Mouse (Mus musculus): ENCODE results near the gene AU022252.
"Not testable (repeated sequence)": the region's sequence is repeated elsewhere in the genome, so short reads cannot be mapped to it uniquely, and the experiment has no call there.

AU022252 gene

GRCm38 (mm10) chr4:119232410-119233255 lies at the start of gene AU022252, which contains the start of gene P3h1:
AU022252 (minus strand) TSS chr4:119232712.
P3h1 (plus strand) TSS chr4:119232915.
- peak; percentile 99 for DNase-seq (ENCODE audit: low read depth, low spot score)

DNA sequence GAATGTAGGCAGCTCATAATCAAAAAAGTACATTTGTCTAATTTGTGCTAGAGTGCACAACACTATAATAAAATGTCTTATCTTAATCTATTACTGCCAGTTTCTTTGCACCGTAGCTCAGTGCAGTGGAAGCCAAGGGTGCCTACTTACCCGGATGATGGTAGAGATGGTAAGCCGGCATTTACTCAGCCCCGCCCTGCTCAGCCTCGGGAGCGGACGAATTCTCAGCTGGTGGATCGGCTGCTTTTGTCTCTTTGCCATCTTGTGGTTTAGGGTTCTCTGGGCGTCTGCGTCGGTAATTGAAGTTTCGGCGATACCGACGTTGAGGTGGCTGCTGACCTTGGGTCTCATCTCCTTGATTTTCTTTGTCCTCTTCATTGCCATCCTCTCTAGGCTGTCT lies 46.3 kb upstream of the AU022252 start:
- DNase-seq (ENCODE audit: low read depth, low spot score) = not testable (repeated sequence)

DNA sequence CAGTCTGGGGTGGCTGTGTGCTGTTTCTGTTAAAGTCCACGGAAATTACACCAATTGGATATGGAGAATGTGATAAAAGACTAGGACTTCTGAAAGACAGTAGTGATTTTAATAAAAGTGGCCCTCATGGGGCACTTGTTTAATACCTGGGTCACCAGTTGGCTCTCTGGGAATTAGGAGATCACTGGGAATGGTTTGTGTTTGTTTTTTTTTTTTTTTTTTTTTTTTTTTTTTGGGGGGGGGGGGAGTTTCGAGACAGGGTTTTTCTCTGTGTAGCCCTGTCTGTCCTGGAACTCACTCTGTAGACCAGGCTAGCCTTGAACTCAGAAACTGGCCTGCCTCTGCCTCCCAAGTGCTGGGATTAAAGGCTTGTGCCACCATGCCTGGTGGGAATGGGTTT lies 43.2 kb upstream of the AU022252 start:
- no peak for DNase-seq (ENCODE audit: low read depth, low spot score)

DNA sequence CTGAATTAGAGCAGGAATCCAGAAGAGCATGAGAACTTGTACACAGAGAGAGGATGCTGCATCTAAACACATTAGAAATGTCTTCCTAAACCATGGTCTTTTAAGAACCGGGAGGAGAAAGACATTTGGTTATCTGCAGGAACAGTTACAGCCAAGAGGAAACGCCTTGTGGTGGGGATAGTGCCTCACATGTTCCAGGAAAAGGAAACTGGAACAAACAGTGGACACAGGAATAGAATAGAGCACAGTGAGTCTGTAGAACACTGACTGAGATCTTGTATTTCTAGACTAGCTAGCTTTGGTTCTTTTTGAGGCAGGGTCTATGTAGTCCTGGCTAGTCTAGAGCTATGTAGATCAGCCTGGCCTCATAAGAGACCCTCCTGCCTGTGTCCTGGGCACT lies 42.7 kb upstream of the AU022252 start:
- DNase-seq (ENCODE audit: low read depth, low spot score) = peak; percentile 18

DNA sequence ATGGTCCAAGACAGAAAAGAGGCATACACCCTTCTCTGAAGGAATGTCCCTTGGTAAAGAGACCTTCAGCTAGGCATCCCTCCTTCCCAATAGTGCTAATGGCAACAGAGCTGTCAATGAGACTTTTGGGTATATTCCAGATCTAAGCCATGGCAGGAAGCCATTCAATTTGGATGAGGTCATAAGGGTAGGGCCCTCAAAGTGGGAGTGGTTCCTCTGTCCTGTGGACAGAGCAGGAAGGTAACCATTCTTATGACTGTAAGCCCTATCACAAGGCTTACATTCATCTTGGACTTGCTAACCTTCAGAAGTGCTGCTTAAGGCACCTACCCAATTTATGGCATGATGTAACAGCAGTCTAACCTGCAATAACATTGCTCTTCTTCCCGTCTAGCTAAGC lies 42.1 kb upstream of the AU022252 start:
- peak; percentile 30 for DNase-seq (ENCODE audit: low read depth, low spot score)

DNA sequence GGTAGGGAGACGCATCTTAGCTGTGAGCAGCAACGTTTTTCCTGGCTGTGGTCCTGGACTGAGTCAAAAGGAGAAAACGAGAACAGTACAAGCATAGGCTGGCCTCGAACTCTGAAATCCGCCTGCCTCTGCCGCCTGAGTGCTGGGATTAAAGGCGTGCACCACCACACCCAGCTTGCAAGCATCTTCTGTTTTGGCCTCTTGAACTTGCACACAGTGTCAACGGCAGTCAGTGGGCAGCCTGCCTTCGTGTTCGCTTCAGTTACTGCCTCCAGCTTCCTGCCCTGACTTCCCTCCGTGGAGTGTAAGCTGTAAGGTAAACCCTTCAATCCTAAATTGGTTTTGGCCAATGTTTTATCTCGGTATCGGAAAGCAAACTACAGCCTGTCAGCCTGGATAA lies 34.1 kb upstream of the AU022252 start:
- DNase-seq (ENCODE audit: low read depth, low spot score) = no peak

DNA sequence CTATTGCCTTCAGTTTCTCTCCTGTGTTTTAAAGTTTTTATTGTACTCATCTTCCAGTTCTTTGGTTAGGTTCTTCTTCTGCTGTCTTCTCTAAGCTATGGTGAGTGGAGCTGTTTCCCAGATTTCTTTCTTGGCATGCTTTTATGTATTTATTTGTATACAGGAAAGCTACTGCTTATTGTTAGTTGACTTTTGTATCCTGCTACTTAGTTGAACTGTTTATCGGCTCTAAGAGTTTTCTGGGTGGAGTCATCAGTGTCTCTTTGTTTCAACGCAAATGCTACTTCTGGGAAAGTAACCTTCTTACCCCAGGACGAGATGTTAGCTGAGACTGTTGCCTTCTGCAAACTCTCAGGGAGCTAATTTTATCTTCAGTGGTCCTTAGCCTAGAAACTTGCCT lies 30.9 kb upstream of the AU022252 start:
- no peak for DNase-seq (ENCODE audit: low read depth, low spot score)

- DNase-seq (ENCODE audit: low read depth, low spot score) = no peak
Observed at GRCm38 (mm10) chr4:119262483-119262882, 30.0 kb upstream of the AU022252 start.

DNA sequence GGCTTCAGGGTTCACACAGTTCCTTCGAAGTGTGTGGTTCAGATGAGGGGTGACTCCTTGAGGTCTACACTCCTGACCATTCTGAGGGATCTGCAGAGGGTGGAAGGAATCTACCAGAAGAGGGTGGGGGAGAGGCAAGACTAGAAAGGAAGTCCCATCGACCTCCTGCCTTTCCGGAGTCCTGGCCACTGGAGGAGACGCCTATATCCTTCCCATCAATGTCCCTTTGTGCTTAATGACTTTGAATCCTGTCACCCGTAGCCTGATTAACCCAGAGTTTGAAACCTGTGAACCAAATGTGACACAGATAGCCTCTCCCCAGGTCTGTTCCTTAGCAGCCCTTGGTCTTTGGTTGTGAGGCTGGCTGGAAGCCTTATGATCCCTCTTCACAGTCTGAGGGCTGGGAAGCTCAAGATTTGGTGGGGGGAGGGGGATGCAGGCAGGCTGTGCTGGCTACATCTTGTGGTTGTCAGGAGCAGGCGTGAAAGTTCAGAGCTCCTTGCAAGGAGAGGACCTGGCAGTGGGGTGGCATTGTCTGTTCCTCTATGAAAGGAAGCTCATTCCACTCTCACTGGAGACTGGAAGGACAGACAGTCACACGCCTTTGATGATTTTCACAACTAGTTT lies 28.7 kb upstream of the AU022252 start:
- no peak for DNase-seq (ENCODE audit: low read depth, low spot score)

- no peak for DNase-seq (ENCODE audit: low read depth, low spot score)
Observed at GRCm38 (mm10) chr4:119259344-119260254, 27.1 kb upstream of the AU022252 start.

DNA sequence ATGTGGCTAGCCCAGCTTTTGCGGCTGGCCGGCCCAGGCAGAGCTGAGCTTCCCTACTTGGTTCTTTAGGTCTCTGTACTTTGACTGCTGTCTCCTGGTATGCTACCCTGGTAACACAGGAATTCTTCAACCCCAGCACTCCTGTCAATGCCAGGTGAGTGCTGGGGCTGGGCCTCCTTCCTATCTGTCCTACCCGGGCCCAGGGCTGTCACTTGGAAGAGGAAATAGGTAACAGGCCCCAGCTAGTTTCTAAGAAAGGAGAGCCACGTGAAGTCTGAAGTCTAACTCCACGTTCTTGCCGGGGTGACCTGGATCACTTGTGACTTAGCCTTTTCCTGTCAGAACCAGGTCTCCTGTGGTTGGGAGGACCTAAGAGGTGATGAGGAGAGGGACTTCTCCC lies 24.6 kb upstream of the AU022252 start:
- no peak for DNase-seq (ENCODE audit: low read depth, low spot score)

GRCm38 (mm10) chr4:119255351-119255750 lies 22.8 kb upstream of the AU022252 start, which contains the start of gene Cldn19:
Cldn19 (plus strand) TSS chr4:119255414.
- DNase-seq (ENCODE audit: low read depth, low spot score) = no peak

DNA sequence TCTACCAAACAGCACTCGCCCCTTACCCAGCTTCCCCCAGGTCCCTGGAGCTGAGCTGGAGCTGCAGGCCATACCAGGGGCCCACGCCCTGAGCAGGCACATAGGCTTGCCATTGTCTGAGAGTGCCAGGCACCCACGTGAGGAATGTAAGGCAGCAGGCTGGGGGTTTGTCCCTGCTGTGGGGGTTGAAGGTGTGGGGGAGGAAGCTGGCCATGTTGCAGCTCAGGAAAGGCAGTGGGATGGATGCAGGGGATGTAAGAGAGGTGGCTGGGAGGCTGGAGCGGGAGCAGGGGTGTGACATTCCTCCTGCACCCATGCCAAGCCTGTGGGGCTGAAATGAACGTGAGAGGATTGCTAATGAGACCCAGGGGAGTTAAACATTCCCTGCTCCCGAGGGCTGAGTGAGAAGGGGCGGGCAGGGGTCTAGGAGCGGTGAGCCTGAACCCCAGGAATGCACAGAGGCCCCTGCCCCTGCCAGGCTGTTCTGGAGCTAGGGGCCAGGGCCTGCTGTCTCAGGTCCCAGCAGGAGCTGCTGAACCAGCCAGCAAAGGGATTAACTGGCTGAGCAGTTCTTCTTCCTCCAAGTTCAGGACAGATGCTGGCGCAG lies 21.6 kb upstream of the AU022252 start:
- DNase-seq (ENCODE audit: low read depth, low spot score) = peak; percentile 26

- DNase-seq (ENCODE audit: low read depth, low spot score) = no peak
Observed at GRCm38 (mm10) chr4:119252025-119252808, 19.7 kb upstream of the AU022252 start.

DNA sequence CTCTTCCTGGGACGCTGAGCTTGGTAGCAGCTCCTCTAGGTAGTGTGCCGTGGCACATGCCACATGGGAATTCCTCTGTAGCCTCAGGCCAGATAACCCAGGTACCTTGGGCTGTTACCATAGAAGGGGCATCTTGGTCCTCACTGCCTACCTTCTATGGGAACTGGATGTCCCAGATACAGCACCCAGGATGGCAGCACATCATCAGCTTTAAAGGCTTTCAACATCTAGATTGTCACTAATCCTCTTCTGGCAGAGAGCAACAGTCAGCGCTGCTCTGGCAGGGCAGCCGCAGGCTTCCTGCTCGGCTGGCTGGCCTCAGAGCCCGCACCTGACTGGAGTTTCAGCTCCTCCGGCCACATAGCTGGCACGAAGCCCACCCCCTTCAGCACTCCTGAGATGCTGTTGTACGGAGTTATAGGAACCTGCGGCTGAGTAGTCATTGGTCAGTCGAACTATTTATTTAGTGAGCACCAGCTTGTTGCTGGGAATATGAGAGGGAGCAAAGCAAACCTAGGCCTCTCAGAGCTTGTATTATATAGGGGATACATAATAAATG lies 16.0 kb upstream of the AU022252 start:
- no peak for DNase-seq (ENCODE audit: low read depth, low spot score)

GRCm38 (mm10) chr4:119247462-119248235 lies 15.1 kb upstream of the AU022252 start:
- DNase-seq (ENCODE audit: low read depth, low spot score) = peak; percentile 69

GRCm38 (mm10) chr4:119246688-119247225 lies 14.2 kb upstream of the AU022252 start:
- DNase-seq (ENCODE audit: low read depth, low spot score) = no peak

DNA sequence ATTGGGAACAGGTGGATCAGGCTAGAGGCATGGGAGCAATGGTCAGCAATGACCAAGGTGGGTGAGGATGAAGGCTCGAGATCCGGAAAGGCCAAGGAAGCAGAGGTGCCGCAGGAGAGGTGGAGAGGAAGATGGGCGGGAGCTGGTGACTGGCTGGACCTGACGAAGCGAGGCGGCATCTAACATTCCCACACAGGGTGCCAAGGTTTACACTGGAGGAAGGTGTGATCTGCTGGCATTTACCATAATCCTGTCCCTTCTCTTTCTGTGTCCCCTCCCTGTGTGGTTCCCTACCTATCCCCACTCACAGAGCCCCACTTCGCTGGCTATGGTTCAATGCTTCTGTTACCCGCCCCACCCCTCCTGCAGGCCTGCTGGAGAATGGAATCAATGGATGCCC lies 13.4 kb upstream of the AU022252 start:
- no peak for DNase-seq (ENCODE audit: low read depth, low spot score)

DNA sequence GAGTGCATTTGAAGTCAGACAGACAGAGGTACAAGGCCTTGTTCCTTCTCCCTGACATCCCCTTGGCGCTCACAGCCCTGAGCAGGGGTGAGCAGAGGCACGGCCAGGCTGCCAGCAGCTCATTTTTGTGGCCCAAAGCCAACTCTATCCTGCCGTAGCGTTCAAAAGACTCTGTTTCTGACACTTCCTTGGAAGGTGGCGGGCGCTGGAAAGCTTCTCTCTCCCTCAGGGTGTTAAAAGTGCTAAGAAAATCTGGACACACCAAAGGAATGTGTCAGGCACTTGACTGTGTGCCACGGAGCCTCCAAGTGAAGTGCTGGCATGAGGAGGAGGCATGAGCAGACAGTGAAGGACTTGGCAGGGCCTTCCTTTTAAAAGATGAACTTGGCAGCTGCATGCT lies 13.0 kb upstream of the AU022252 start:
- peak; percentile 63 for DNase-seq (ENCODE audit: low read depth, low spot score)
